Mouse (Mus musculus): ENCODE data around the gene Exosc8.

DNA sequence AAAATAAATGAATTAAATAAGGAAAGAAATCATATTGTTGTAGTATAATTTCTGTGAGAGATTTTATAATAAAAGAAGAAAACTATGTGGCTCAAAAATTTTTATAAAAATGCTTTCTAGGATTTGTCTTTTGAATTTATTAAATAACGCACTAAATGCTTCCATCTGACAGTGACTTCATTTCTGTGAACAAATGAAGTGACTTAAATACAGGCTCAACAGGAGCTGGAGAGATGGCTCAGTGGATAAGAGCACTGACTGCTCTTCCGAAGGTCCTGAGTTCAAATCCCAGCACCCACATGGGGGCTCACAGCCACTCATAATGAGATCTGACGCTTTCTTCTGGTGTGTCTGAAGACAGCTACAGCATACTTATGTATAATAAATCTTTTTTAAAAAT is 50.0 kb downstream of the Exosc8 start:
- no peak for TF ChIP-seq EP300 (IDR thresholded peaks at IDR 0.05; ENCODE audit: insufficient read depth, low read depth, low read length)
- no peak for TF ChIP-seq POLR2A (IDR thresholded peaks at IDR 0.05; ENCODE audit: insufficient read depth, low read depth, low read length)
- TF ChIP-seq CTCF (IDR thresholded peaks at IDR 0.05), result no peak

Data from heart, adult 2 months (tissue).